Mouse (Mus musculus) heart, embryonic 12.5 days (tissue): ENCODE data around the gene Rtp2. TPM values are rescaled to one million over a fixed set of nuclear protein-coding genes. Genes with fewer than 3 reads are reported as not detected.
A peak's percentile ranks its signal among the peaks of the same experiment; 100 is the strongest.
"Not testable (repeated sequence)": the region's sequence is repeated elsewhere in the genome, so short reads cannot be mapped to it uniquely, and the experiment has no call there.

Source experiments
- ATAC-seq: fragments of 200-750 bp; cut with Nextera tagmentation; 2 replicates; pipeline ENCODE4 v1.8.0; 2017; ENCODE audit warnings: moderate TSS enrichment, moderate library complexity; ENCODE audit not compliant: insufficient number of reproducible peaks, low FRiP score
- H3K27ac ChIP-seq: fragments of 300-500 bp; sonication (generic); 2 replicates; pipeline ENCODE4 v1.5.1; 2016; ENCODE audit warnings: mild to moderate bottlenecking, moderate library complexity; ENCODE audit not compliant: poor library complexity, severe bottlenecking
- H3K27me3 ChIP-seq: fragments of 300-500 bp; sonication (generic); replicated peaks from 2 replicates; pipeline ENCODE4 v1.6.1; 2016; ENCODE audit warnings: mild to moderate bottlenecking, moderate library complexity
- H3K36me3 ChIP-seq: fragments of 300-500 bp; sonication (generic); 2 replicates; pipeline ENCODE4 v1.6.1; 2016; ENCODE audit warnings: mild to moderate bottlenecking, moderate library complexity
- H3K4me1 ChIP-seq: fragments of 300-500 bp; sonication (generic); replicated peaks from 2 replicates; pipeline ENCODE4 v1.6.1; 2016; ENCODE audit warnings: mild to moderate bottlenecking
- H3K4me2 ChIP-seq: fragments of 300-500 bp; sonication (generic); 2 replicates; pipeline ENCODE4 v1.6.1; 2016; ENCODE audit warnings: mild to moderate bottlenecking, moderate library complexity
- H3K4me3 ChIP-seq: fragments of 300-500 bp; sonication (generic); 2 replicates; pipeline ENCODE4 v1.5.1; 2016; ENCODE audit warnings: mild to moderate bottlenecking
- H3K9ac ChIP-seq: fragments of 300-500 bp; sonication (generic); 2 replicates; pipeline ENCODE4 v1.6.1; 2016; ENCODE audit warnings: mild to moderate bottlenecking, moderate library complexity
- H3K9me3 ChIP-seq: fragments of 300-500 bp; sonication (generic); replicated peaks from 2 replicates; pipeline ENCODE4 v1.6.1; 2016; ENCODE audit warnings: mild to moderate bottlenecking, moderate library complexity
- WGBS: fragments of 180-500 bp; shearing (Covaris S2); methylation state at CpG from one replicate; pipeline ENCODE4 v1.1.7; 2016; 5-methylcytosine and 5-hydroxymethylcytosine counted together
- polyA plus RNA-seq: library from polyadenylated mRNA; unstranded; fragments of >200 nt; fragmentation: Nextera tagmentation; extraction: Ambion mirVana; gene quantifications from 2 replicates; pipeline ENCODE4 v1.2.1, GENCODE M21; 2016

The Rtp2 gene
- polyA plus RNA-seq, 1 experiment from 2014 or later = not detected

DNA sequence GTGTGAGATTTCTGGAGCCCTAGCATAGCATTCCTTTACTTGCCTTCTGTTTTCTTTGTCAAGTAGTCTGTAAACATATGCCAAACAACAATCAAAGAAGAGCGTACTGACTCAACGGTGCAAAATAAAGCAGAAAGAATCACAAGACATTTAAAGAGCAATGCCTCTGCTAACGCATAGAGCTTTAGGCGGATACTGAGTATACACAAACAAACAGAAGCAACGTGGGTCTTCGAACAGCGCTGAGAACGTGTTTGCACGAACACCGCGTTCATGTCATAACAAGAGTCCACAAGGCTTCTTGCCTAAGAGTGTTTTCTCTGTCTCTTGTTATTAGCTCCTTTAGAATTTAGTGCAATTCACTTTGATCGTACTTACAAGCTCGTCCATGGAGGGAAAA lies 19.5 kb downstream of the Rtp2 start:
- H3K4me2 ChIP-seq = no peak overlapping the region
- no peaks in the 10 kb centered on the region for H3K36me3 ChIP-seq
- ATAC-seq = no peak

GRCm38 (mm10) chr16:23909015-23909354 lies 23.2 kb downstream of the Rtp2 start:
- 84% methylated on average over 3 of the region's 3 CpGs for WGBS
- H3K4me1 ChIP-seq, H3K27me3 ChIP-seq, H3K9ac ChIP-seq, H3K9me3 ChIP-seq, H3K36me3 ChIP-seq, H3K4me2 ChIP-seq, ATAC-seq, H3K4me3 ChIP-seq, H3K27ac ChIP-seq: not testable (repeated sequence)

More for the DNA sequence above, 19.5 kb downstream of the Rtp2 start:
- no peak overlapping the region for H3K9ac ChIP-seq
- H3K27me3 ChIP-seq = no peaks in the 10 kb centered on the region; the same call in 1 of the 2 replicates
- peaks cover 2% of the 10 kb centered on the region; the same call in 1 of the 2 replicates for H3K9me3 ChIP-seq
- no peaks in the 10 kb centered on the region for H3K4me1 ChIP-seq
- no peak overlapping the region for H3K4me3 ChIP-seq
- WGBS = 75% methylated on average over 13 of the region's 13 CpGs
- H3K27ac ChIP-seq = no peak overlapping the region

DNA sequence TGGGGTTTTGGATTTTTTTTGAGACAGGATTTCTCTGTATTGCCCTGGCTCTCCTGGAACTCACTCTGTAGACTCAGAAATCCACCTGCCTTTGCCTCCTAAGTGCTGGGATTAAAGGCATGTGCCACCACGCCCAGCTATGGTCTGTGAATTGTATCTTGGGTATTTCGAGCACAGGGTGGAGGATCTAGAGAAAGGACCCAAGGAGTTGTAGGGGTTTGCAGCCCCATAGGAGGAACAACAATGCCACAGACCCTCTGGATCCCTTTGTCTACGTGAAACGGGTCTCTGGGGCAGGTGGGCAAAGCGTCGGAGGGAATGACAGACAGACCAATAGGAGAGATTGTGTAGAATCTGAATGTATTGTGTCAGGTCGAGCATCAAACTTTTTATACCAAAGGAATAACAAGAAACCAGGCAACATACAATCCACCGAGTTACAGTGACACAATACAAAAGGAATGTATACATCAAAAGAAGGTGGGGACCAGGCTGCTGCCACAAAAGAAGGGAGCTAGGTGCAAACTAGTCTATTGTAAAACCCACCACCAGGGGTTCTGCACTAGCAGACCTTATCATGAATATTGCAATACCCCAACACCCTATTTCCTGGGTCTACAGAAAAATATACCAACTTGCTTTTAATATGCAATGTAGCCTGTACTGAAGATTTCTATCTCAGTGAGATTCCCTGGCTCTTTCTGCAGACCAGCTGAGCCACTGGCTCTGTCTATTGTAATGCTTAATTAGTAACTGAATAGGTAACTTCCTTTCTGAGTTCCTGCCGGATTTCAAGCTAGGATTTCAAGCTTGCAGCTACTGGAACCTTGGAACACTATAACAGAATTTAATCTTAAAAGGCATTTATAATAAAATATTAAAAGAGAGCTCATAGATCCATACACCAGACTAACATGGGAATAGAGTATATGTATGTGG lies 23.8 kb downstream of the Rtp2 start:
- H3K36me3 ChIP-seq, H3K27ac ChIP-seq, H3K9me3 ChIP-seq, ATAC-seq, H3K4me2 ChIP-seq, H3K4me3 ChIP-seq, H3K9ac ChIP-seq, H3K27me3 ChIP-seq, H3K4me1 ChIP-seq: not testable (repeated sequence)
- 79% methylated on average over 9 of the region's 9 CpGs for WGBS

DNA sequence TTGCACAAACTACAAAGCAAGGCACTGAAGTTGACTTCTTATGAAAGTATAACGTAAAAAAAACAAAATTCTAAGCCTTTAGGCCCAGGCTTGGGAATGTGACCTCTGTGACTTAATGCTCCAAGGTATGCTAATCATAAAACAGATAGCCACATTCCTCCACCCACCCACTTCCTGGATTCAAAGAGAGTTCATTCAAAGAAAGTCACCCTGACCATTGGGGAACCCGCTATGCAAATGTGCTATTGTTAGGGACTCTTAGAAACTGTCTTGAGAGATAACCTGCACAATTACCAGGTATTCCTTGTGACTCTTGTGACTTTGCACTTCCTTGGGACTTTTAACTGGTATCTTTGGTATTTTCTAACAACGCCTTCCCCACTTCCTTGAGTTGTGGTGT lies 25.6 kb downstream of the Rtp2 start:
- H3K4me1 ChIP-seq, H3K27ac ChIP-seq, H3K9ac ChIP-seq, ATAC-seq, H3K27me3 ChIP-seq, H3K4me2 ChIP-seq, H3K9me3 ChIP-seq, H3K4me3 ChIP-seq, H3K36me3 ChIP-seq: not testable (repeated sequence)
- 79% methylated on average over 3 of the region's 3 CpGs for WGBS

GRCm38 (mm10) chr16:23901411-23901810 lies 30.8 kb downstream of the Rtp2 start:
- Histone ChIP-seq H3K27me3 (peaks cover 12% of the 10 kb centered on the region; the same call in 1 of the 2 replicates), H3K9ac (no peak overlapping the region), H3K4me2 (no peak overlapping the region), H3K9me3 (no peaks in the 10 kb centered on the region), H3K27ac (no peak overlapping the region), H3K4me3 (no peak overlapping the region), H3K4me1 (peaks cover 11% of the 10 kb centered on the region), H3K36me3 (no peaks in the 10 kb centered on the region)
- ATAC-seq = no peak
- WGBS = 81% methylated on average over 7 of the region's 7 CpGs

- Histone ChIP-seq H3K4me2 (no peak overlapping the region), H3K4me3 (no peak overlapping the region), H3K4me1 (peaks cover 11% of the 10 kb centered on the region), H3K27ac (no peak overlapping the region), H3K9ac (no peak overlapping the region), H3K36me3 (no peaks in the 10 kb centered on the region), H3K27me3 (peaks cover 19% of the 10 kb centered on the region), H3K9me3 (no peaks in the 10 kb centered on the region)
- no peak for ATAC-seq
- 71% methylated on average over 4 of the region's 4 CpGs for WGBS
Observed at GRCm38 (mm10) chr16:23900061-23900460, 32.1 kb downstream of the Rtp2 start.

GRCm38 (mm10) chr16:23898840-23899239 lies 33.4 kb downstream of the Rtp2 start:
- Histone ChIP-seq H3K9me3 (no peaks in the 10 kb centered on the region), H3K27me3 (peaks cover 21% of the 10 kb centered on the region), H3K9ac (no peak overlapping the region), H3K4me1 (peaks cover 11% of the 10 kb centered on the region), H3K4me3 (no peak overlapping the region), H3K27ac (no peak overlapping the region), H3K4me2 (peak overlapping the region; percentile 65), H3K36me3 (no peaks in the 10 kb centered on the region)
- WGBS = 13% methylated on average over 12 of the region's 12 CpGs
- no peak for ATAC-seq

GRCm38 (mm10) chr16:23897984-23898586 lies 34.1 kb downstream of the Rtp2 start:
- 8% methylated on average over 15 of the region's 15 CpGs for WGBS
- ATAC-seq = no peak
- H3K9ac ChIP-seq = peak overlapping the region; percentile 34; the same call in 1 of the 2 replicates

DNA sequence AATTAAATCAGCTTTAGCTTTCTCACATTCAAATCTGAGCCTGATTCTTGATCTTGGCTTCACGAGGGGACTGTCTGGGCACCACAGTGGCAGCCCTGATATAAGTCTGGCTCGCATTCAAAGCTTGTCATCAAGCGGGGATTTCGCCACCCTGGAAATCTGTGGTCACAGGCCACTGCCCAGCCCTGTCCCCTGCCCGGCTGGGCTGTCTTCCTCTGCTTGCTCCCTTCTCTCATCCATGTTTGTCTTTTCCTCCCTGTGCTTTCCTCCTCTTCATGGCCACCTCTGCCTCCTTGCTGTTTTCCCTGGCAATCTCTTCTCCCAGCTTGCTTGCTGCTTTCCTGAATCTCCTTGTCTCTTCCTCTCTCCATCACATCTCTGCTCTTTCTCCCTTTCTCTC lies 34.7 kb downstream of the Rtp2 start:
- Histone ChIP-seq H3K27me3 (peaks cover 25% of the 10 kb centered on the region), H3K4me2 (peak overlapping the region; percentile 65), H3K36me3 (no peaks in the 10 kb centered on the region), H3K27ac (no peak overlapping the region), H3K9me3 (no peaks in the 10 kb centered on the region), H3K4me1 (peaks cover 11% of the 10 kb centered on the region), H3K9ac (peak overlapping the region; percentile 34; the same call in 1 of the 2 replicates), H3K4me3 (no peak overlapping the region)
- WGBS = 30% methylated on average over 5 of the region's 5 CpGs
- ATAC-seq = no peak

More at GRCm38 (mm10) chr16:23897984-23898586, 34.1 kb downstream of the Rtp2 start:
- Histone ChIP-seq H3K4me3 (peak overlapping the region; percentile 24), H3K27ac (no peak overlapping the region), H3K4me2 (peak overlapping the region; percentile 65), H3K9me3 (no peaks in the 10 kb centered on the region), H3K4me1 (peaks cover 11% of the 10 kb centered on the region), H3K36me3 (no peaks in the 10 kb centered on the region), H3K27me3 (peaks cover 21% of the 10 kb centered on the region)

- H3K9me3 ChIP-seq = no peaks in the 10 kb centered on the region
- H3K9ac ChIP-seq = no peak overlapping the region
- H3K27me3 ChIP-seq = peaks cover 48% of the 10 kb centered on the region
- 79% methylated on average over 3 of the region's 3 CpGs for WGBS
- H3K4me2 ChIP-seq = no peak overlapping the region
- no peaks in the 10 kb centered on the region for H3K36me3 ChIP-seq
- H3K4me1 ChIP-seq = peaks cover 11% of the 10 kb centered on the region
- H3K27ac ChIP-seq = no peak overlapping the region
- no peak overlapping the region for H3K4me3 ChIP-seq
- no peak for ATAC-seq
Observed at GRCm38 (mm10) chr16:23895135-23895534, 37.1 kb downstream of the Rtp2 start.

DNA sequence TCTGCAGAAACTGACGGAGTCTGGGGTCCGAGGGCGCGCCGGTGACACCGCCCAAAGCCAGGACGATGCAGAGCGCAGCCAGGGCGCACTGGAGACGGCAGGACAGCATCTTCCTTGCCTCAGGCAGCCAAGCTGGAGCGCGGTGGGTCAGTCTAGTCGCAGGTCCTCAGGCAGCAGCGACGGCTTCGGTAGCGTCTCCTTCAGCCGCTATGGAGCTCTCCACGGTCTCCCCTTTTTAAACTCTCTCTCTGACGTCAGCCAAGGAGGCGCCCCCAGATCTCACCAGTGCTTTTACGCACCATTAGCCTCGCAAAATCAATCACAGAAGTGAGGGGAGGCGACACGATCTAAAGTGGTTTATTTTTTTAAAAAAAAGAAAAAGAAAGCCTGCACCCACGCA lies 41.6 kb downstream of the Rtp2 start, which contains the start of gene Sst:
Gene Sst, minus strand, starts transcription at position 323 of the 400 bp plus-strand sequence.
- Histone ChIP-seq H3K27ac (no peak within 1 kb of the TSS), H3K4me3 (no peak within 1 kb of the TSS), H3K4me1 (no peaks in the 10 kb centered on the region), H3K27me3 (peaks cover 38% of the 10 kb centered on the region), H3K4me2 (no peak within 1 kb of the TSS), H3K9me3 (no peaks in the 10 kb centered on the region), H3K36me3 (no peaks in the 10 kb centered on the region), H3K9ac (no peak within 1 kb of the TSS)
- WGBS = 9% methylated on average over 26 of the region's 26 CpGs
- no peak for ATAC-seq
